8 mouse cellular contexts compared by ENCODE assay signal in the genomic region with DNA sequence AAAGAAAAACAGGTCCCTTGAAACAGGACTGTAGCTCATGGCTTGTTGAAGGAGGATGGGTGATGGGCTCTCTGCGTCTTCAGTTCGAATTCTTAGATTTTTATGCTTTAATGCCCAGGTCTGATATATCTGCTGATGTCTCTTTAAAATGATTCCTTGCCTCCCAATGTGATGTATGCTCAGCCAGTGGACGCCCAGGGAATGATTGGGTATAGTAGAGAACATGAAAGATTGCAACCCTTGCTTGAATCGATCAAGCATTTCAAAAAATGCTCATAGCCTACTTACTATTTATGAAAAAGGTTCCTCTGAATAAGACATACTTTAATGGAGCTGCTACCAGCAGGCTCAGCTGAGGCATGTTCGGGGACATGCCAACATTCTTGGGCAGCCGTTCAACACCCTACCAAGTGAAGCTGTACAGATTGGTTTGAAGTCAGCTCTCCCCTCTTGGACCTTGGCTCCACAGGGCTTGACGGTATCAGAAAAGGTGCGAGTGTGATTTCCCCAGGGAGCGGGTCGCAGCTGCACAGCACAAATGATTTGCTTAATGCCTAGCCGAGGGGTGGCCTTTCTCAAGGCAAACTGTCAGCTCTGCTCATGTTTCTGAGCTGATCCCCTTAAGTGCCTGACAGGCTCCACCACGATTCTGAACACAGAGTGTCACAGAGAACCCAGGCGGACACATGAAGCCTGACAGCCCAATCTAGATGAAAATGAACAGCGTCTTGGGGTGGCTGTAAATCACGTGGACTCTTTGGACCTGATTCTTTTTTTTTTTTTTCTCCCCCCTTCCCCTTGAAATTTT.
DNase-seq lines count a peak whose midpoint lies in the region; ATAC-seq and TF ChIP-seq lines count a peak whose summit lies in the region.

No protein-coding gene starts in this region.

- H3K9ac ChIP-seq in embryonic facial prominence, embryonic 14.5 days (ENCODE audit: low read depth, low read length), result peak overlapping the region; percentile 75
- peak overlapping the region; percentile 92 for H3K9ac ChIP-seq in heart, embryonic 14.5 days (ENCODE audit: low read length)
- no peak overlapping the region for H3K9ac ChIP-seq in liver, postnatal 0 days (replicated peaks)
- H3K9ac ChIP-seq in stomach, embryonic 14.5 days (replicated peaks; ENCODE audit: low read depth, low read length), result 0 out of 2 replicates have a peak overlapping the region, but pooled peaks have one; percentile 14

- H3K4me2 ChIP-seq in embryonic facial prominence, embryonic 14.5 days (ENCODE audit: low read depth, low read length), result peak overlapping the region; percentile 59
- peak overlapping the region; percentile 74 for H3K4me2 ChIP-seq in heart, embryonic 14.5 days (ENCODE audit: low read length)
- 0 out of 2 replicates have a peak overlapping the region, but pooled peaks have one; percentile 68 for H3K4me2 ChIP-seq in liver, postnatal 0 days (ENCODE audit: low read depth, low read length)
- H3K4me2 ChIP-seq in stomach, embryonic 14.5 days (replicated peaks; ENCODE audit: low read depth, low read length), result peak overlapping the region; percentile 65

- H3K9me3 ChIP-seq in embryonic facial prominence, embryonic 14.5 days (ENCODE audit: control insufficient read depth, low read length), result no peaks in the 10 kb centered on the region
- no peaks in the 10 kb centered on the region for H3K9me3 ChIP-seq in heart, embryonic 14.5 days (ENCODE audit: control insufficient read depth, low read length)
- H3K9me3 ChIP-seq in liver, postnatal 0 days (ENCODE audit: low read length), result no peaks in the 10 kb centered on the region
- H3K9me3 ChIP-seq in stomach, embryonic 14.5 days (ENCODE audit: control insufficient read depth, low read depth, low read length), result no peaks in the 10 kb centered on the region

- WGBS in embryonic facial prominence, embryonic 14.5 days, result 20% methylated on average over 15 of the region's 15 CpGs
- WGBS in heart, embryonic 14.5 days, result 25% methylated on average over 15 of the region's 15 CpGs
- 57% methylated on average over 15 of the region's 15 CpGs for WGBS in liver, postnatal 0 days (ENCODE audit: insufficient replicate concordance)
- 39% methylated on average over 15 of the region's 15 CpGs for WGBS in stomach, embryonic 14.5 days

- peaks cover 20% of the 10 kb centered on the region for H3K4me1 ChIP-seq in embryonic facial prominence, embryonic 14.5 days (ENCODE audit: control insufficient read depth, insufficient read depth, low read length)
- H3K4me1 ChIP-seq in heart, embryonic 14.5 days (ENCODE audit: control insufficient read depth in 2 of 2, insufficient read depth in 2 of 2, low read length in 2 of 2), result peaks cover 0 to 12% of the 10 kb centered on the region in 2 experiments; a peak in 3 of 4 replicates
- H3K4me1 ChIP-seq in liver, postnatal 0 days (ENCODE audit: insufficient read depth), result peaks cover 3% of the 10 kb centered on the region; the same call in 1 of the 2 replicates
- no peaks in the 10 kb centered on the region for H3K4me1 ChIP-seq in stomach, embryonic 14.5 days (ENCODE audit: control insufficient read depth, insufficient read depth, low read length)

- peak; percentile 56; the same call in 1 of the 2 replicates for ATAC-seq in embryonic facial prominence, embryonic 14.5 days (ENCODE audit: low read depth)
- peak; percentile 38; the same call in 1 of the 2 replicates for ATAC-seq in heart, embryonic 14.5 days (ENCODE audit: insufficient number of reproducible peaks, insufficient read depth, low FRiP score, low read depth)
- no peak for ATAC-seq in liver, postnatal 0 days
- ATAC-seq in stomach, embryonic 14.5 days (ENCODE audit: insufficient number of reproducible peaks, insufficient read depth, low FRiP score, low read depth), result no peak

- H3K27ac ChIP-seq in embryonic facial prominence, embryonic 14.5 days (replicated peaks; ENCODE audit: low read depth, low read length), result peak overlapping the region; percentile 39; the same call in 1 of the 2 replicates
- peak overlapping the region; percentile 77 to 95 for H3K27ac ChIP-seq in heart, embryonic 14.5 days (replicated peaks in 1 of 2; ENCODE audit: control insufficient read depth in 1 of 2, insufficient read depth in 1 of 2, low read depth in 2 of 2, low read length in 2 of 2)
- no peak overlapping the region for H3K27ac ChIP-seq in liver, postnatal 0 days (ENCODE audit: low read depth)
- no peak overlapping the region for H3K27ac ChIP-seq in stomach, embryonic 14.5 days (ENCODE audit: low read length)

- no peaks in the 10 kb centered on the region for H3K36me3 ChIP-seq in embryonic facial prominence, embryonic 14.5 days (ENCODE audit: control insufficient read depth, insufficient read depth, low read length)
- H3K36me3 ChIP-seq in heart, embryonic 14.5 days (ENCODE audit: control insufficient read depth, insufficient read depth, low read length), result 0 out of 2 replicates have a peak, but pooled peaks cover under 1% of the 10 kb centered on the region
- H3K36me3 ChIP-seq in liver, postnatal 0 days (replicated peaks; ENCODE audit: insufficient read depth, low read length), result no peaks in the 10 kb centered on the region
- no peaks in the 10 kb centered on the region for H3K36me3 ChIP-seq in stomach, embryonic 14.5 days (ENCODE audit: control insufficient read depth, insufficient read depth, low read length)

- no peaks in the 10 kb centered on the region for H3K27me3 ChIP-seq in embryonic facial prominence, embryonic 14.5 days (replicated peaks; ENCODE audit: control insufficient read depth, insufficient read depth, low read length)
- H3K27me3 ChIP-seq in heart, embryonic 14.5 days (ENCODE audit: control insufficient read depth, insufficient read depth, low read length), result no peaks in the 10 kb centered on the region
- H3K27me3 ChIP-seq in liver, postnatal 0 days (ENCODE audit: insufficient read depth, low read length), result no peaks in the 10 kb centered on the region
- no peaks in the 10 kb centered on the region for H3K27me3 ChIP-seq in stomach, embryonic 14.5 days (ENCODE audit: control insufficient read depth, insufficient read depth, low read length)

- no peak for TF ChIP-seq CTCF in liver, postnatal 0 days (IDR thresholded peaks at IDR 0.05; ENCODE audit: low read depth)

- H3K4me3 ChIP-seq in embryonic facial prominence, embryonic 14.5 days (ENCODE audit: low read depth, low read length), result peak overlapping the region; percentile 47
- H3K4me3 ChIP-seq in heart, embryonic 14.5 days (ENCODE audit: control insufficient read depth in 1 of 2, insufficient read depth in 1 of 2, low read depth in 1 of 2, low read length in 2 of 2), result peak overlapping the region; percentile 63 to 65
- no peak overlapping the region for H3K4me3 ChIP-seq in liver, postnatal 0 days (ENCODE audit: low read depth, low read length)
- peak overlapping the region; percentile 42 for H3K4me3 ChIP-seq in stomach, embryonic 14.5 days (ENCODE audit: low read depth, low read length)

- no peak for TF ChIP-seq EP300 in liver, postnatal 0 days (IDR thresholded peaks at IDR 0.05; ENCODE audit: low read depth)

- DNase-seq in layer of hippocampus, adult 11-12 months (ENCODE audit: low spot score), result peak; percentile 29
- no peak for DNase-seq in layer of hippocampus, adult 9-10 months (ENCODE audit: low spot score)
- DNase-seq in embryonic facial prominence, embryonic 14.5 days (ENCODE audit: low spot score), result peak; percentile 86
- peak; percentile 49 for DNase-seq in kidney, postnatal 10 days
- no peak for DNase-seq in liver, postnatal 0 days
- DNase-seq in adrenal gland, postnatal 25 days, result no peak

Comparison
In these comparisons a context has a peak if more than half of its experiments do, and no peak if none do; other contexts are left out.
1. DNase-seq: peak in layer of hippocampus, adult 11-12 months (single experiment), embryonic facial prominence, embryonic 14.5 days (single experiment) and kidney, postnatal 10 days (single experiment); none in layer of hippocampus, adult 9-10 months (single experiment), liver, postnatal 0 days (single experiment) and adrenal gland, postnatal 25 days (single experiment).
2. ATAC-seq: peak in embryonic facial prominence, embryonic 14.5 days (single experiment) and heart, embryonic 14.5 days (single experiment); none in liver, postnatal 0 days (single experiment) and stomach, embryonic 14.5 days (single experiment).
3. H3K27ac ChIP-seq: peak in embryonic facial prominence, embryonic 14.5 days (single experiment) and heart, embryonic 14.5 days (2 of 2); none in liver, postnatal 0 days (single experiment) and stomach, embryonic 14.5 days (single experiment).
4. Peak in every context shown above with its lines, with median percentiles within 50 percentile points of each other: H3K4me2 ChIP-seq.